Mouse (Mus musculus) midbrain, embryonic 15.5 days (tissue): ENCODE measurements at regions not wholly inside any gene's neighbourhood (a gene's known extent, or its start where the extent isn't known, plus 50 kb on each side); places are given as distances from the start of the nearest gene placed in this dataset.

Experiments used
- ATAC-seq: fragments of 200-750 bp; cut with Nextera tagmentation; replicated peaks from 2 replicates; pipeline ENCODE4 v1.8.0; 2017; ENCODE audit warnings: moderate TSS enrichment
- H3K27ac ChIP-seq: fragments of 300-500 bp; sonication (generic); 2 replicates; pipeline ENCODE4 v1.5.1; 2015; ENCODE audit warnings: mild to moderate bottlenecking, inconsistent platforms
- H3K27me3 ChIP-seq: fragments of 300-500 bp; sonication (generic); replicated peaks from 2 replicates; pipeline ENCODE4 v1.6.1; 2015; ENCODE audit warnings: inconsistent platforms
- H3K36me3 ChIP-seq: fragments of 300-500 bp; sonication (generic); replicated peaks from 2 replicates; pipeline ENCODE4 v1.6.1; 2015; ENCODE audit warnings: inconsistent platforms
- H3K4me1 ChIP-seq: fragments of 300-500 bp; sonication (generic); 2 replicates; pipeline ENCODE4 v1.6.1; 2015; ENCODE audit warnings: inconsistent platforms
- H3K4me2 ChIP-seq: fragments of 300-500 bp; sonication (generic); 2 replicates; pipeline ENCODE4 v1.6.1; 2015; ENCODE audit warnings: inconsistent platforms, mild to moderate bottlenecking, moderate library complexity
- H3K4me3 ChIP-seq: fragments of 300-500 bp; sonication (generic); 2 replicates; pipeline ENCODE4 v1.5.1; 2015; ENCODE audit warnings: mild to moderate bottlenecking, inconsistent platforms
- H3K9ac ChIP-seq: fragments of 300-500 bp; sonication (generic); 2 replicates; pipeline ENCODE4 v1.6.1; 2015; ENCODE audit warnings: mild to moderate bottlenecking, inconsistent platforms
- H3K9me3 ChIP-seq: fragments of 300-500 bp; sonication (generic); 2 replicates; pipeline ENCODE4 v1.6.1; 2016; ENCODE audit warnings: inconsistent platforms
- WGBS: fragments of 180-500 bp; shearing (Covaris S2); methylation state at CpG from one replicate; pipeline ENCODE4 v1.1.7; 2015; ENCODE audit warnings: mixed read lengths; 5-methylcytosine and 5-hydroxymethylcytosine counted together

- Histone ChIP-seq H3K4me2 (no peak overlapping the region), H3K9ac (no peak overlapping the region), H3K4me3 (no peak overlapping the region), H3K27ac (no peak overlapping the region), H3K27me3 (no peaks in the 10 kb centered on the region), H3K9me3 (no peaks in the 10 kb centered on the region), H3K4me1 (no peaks in the 10 kb centered on the region), H3K36me3 (no peaks in the 10 kb centered on the region)
- ATAC-seq = no peak
Observed at GRCm38 (mm10) chr5:85954526-85954925, 110.9 kb downstream of the Cenpc1 start.

DNA sequence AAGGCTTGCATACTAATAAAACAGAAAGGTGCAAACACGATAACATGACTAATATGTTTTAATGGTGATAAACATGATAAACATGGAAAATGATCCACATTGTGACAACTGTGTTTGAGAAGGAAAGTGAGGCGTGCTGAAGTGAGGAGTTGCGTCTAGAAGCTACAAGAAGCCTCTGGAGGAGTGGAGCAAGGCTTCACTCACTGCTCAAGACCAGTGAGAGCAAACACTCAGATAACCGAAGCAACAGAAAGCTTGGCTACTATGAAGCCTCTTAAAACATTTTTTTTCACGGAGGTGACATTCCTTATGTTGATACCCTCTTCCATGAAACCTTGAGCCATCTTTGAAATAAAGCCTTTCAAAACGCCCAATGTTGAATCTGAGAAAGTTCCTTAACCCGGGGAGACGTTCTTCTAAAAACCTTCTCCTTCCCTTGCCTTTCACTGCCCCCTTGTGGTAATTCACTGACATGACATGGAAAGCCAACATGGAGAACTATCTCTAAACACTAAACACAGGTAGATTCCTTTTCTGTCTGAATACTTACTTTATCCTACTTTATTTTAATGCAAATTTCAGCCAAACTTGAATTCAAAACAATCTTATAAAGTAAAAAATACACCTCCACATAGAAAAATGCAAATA is 128.6 kb downstream of the Cenpc1 start:
- WGBS = 34% methylated on average over 8 of the region's 8 CpGs
- H3K27me3 ChIP-seq = no peaks in the 10 kb centered on the region
- H3K9ac ChIP-seq = no peak overlapping the region
- H3K4me2 ChIP-seq = no peak overlapping the region
- no peak overlapping the region for H3K27ac ChIP-seq
- no peaks in the 10 kb centered on the region for H3K9me3 ChIP-seq
- no peaks in the 10 kb centered on the region for H3K36me3 ChIP-seq
- no peak; the same call in 1 of the 2 replicates for ATAC-seq
- H3K4me3 ChIP-seq = no peak overlapping the region
- H3K4me1 ChIP-seq = 0 out of 2 replicates have a peak, but pooled peaks cover 3% of the 10 kb centered on the region

- ATAC-seq = no peak
- no peaks in the 10 kb centered on the region for H3K36me3 ChIP-seq
- no peak overlapping the region for H3K9ac ChIP-seq
- WGBS = 100% methylated on average over 2 of the region's 2 CpGs
- H3K27ac ChIP-seq = no peak overlapping the region
- no peak overlapping the region for H3K4me3 ChIP-seq
- H3K4me1 ChIP-seq = no peaks in the 10 kb centered on the region
- H3K27me3 ChIP-seq = no peaks in the 10 kb centered on the region
- H3K4me2 ChIP-seq = no peak overlapping the region
- no peaks in the 10 kb centered on the region for H3K9me3 ChIP-seq
Observed at GRCm38 (mm10) chr5:85918288-85918687, 147.1 kb downstream of the Cenpc1 start.

- Histone ChIP-seq H3K9me3 (no peaks in the 10 kb centered on the region), H3K27me3 (no peaks in the 10 kb centered on the region), H3K36me3 (no peaks in the 10 kb centered on the region), H3K4me1 (no peaks in the 10 kb centered on the region), H3K27ac (no peak overlapping the region), H3K4me2 (no peak overlapping the region), H3K4me3 (no peak overlapping the region), H3K9ac (no peak overlapping the region)
- WGBS = 78% methylated on average over 4 of the region's 4 CpGs
- ATAC-seq = no peak
Observed at GRCm38 (mm10) chr5:85915000-85915399, 150.4 kb downstream of the Cenpc1 start.

GRCm38 (mm10) chr5:85896452-85896851 is 168.9 kb downstream of the Cenpc1 start:
- no peak overlapping the region for H3K4me3 ChIP-seq
- WGBS = 89% methylated on average over 6 of the region's 6 CpGs
- no peak overlapping the region for H3K4me2 ChIP-seq
- no peak for ATAC-seq
- no peaks in the 10 kb centered on the region for H3K27me3 ChIP-seq
- H3K27ac ChIP-seq = no peak overlapping the region
- H3K36me3 ChIP-seq = no peaks in the 10 kb centered on the region
- no peak overlapping the region for H3K9ac ChIP-seq
- no peaks in the 10 kb centered on the region for H3K4me1 ChIP-seq
- no peaks in the 10 kb centered on the region for H3K9me3 ChIP-seq

DNA sequence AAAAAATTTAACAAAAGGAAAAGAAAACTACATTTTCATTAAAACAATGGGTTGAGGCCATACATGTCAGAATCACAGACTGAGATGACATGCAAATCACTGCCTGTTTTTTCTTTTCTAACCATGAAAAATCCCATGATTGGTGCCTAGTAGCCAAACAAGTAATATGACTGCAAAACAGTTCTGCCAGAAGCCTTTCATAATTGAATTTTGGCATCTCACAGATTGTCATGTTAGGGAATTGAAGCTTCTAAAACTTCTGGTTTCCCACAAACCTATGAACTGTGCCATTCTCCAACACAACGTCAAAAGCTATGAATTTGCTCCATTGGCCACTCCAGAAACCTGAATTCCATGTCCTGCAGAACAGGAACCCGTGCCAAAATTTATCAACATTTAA is 169.6 kb downstream of the Cenpc1 start:
- no peak overlapping the region for H3K27ac ChIP-seq
- H3K36me3 ChIP-seq = no peaks in the 10 kb centered on the region
- no peak for ATAC-seq
- no peaks in the 10 kb centered on the region for H3K27me3 ChIP-seq
- no peaks in the 10 kb centered on the region for H3K9me3 ChIP-seq
- no peak overlapping the region for H3K9ac ChIP-seq
- H3K4me1 ChIP-seq = no peaks in the 10 kb centered on the region
- WGBS = 82% methylated on average over 2 of the region's 2 CpGs
- H3K4me3 ChIP-seq = no peak overlapping the region
- no peak overlapping the region for H3K4me2 ChIP-seq

- Histone ChIP-seq H3K27me3 (no peaks in the 10 kb centered on the region), H3K36me3 (no peaks in the 10 kb centered on the region), H3K27ac (no peak overlapping the region), H3K4me2 (no peak overlapping the region), H3K4me1 (no peaks in the 10 kb centered on the region), H3K9ac (no peak overlapping the region), H3K9me3 (no peaks in the 10 kb centered on the region), H3K4me3 (no peak overlapping the region)
- 79% methylated on average over 8 of the region's 8 CpGs for WGBS
- ATAC-seq = no peak
Observed at GRCm38 (mm10) chr5:85870311-85870710, 195.1 kb downstream of the Cenpc1 start.

GRCm38 (mm10) chr5:85832556-85832955 is 232.8 kb downstream of the Cenpc1 start:
- WGBS = 84% methylated on average over 2 of the region's 2 CpGs
- no peaks in the 10 kb centered on the region for H3K27me3 ChIP-seq

DNA sequence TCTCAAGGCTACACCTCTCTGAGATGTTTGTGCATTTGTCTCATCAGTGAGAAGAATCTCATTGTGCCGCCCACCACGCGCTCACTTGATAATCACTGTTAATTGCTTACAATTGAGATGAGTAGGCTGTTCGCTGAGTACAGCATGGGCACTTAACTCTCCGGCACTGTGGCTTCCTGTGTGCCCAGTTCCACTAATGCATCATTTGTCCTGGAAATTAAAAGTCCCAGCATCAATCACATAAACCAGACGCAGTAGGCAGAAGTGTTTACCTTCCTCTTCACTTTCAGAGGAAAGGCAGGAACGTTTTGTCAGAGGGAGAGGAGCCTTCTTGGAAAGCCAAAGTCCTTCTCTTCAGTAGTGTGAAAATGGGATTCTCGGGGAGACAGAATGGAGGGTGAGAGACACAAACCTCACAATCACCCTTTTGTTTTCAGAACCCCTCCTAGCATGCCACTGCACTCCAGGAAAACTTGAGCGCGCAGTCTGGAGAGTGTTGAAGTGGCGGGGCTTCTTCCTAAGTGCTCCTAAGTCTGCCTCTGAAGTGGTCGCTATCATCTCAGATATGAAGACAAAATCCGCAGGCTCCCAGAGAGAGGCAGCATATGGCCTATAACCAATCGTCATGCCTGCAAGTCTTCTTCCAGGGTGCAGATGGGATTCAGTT is 269.7 kb downstream of the Cenpc1 start:
- WGBS = 76% methylated on average over 14 of the region's 14 CpGs
- Histone ChIP-seq H3K9ac (no peak overlapping the region), H3K4me3 (no peak overlapping the region), H3K4me2 (no peak overlapping the region), H3K4me1 (no peaks in the 10 kb centered on the region), H3K9me3 (no peaks in the 10 kb centered on the region), H3K36me3 (no peaks in the 10 kb centered on the region), H3K27ac (no peak overlapping the region), H3K27me3 (no peaks in the 10 kb centered on the region)
- no peak for ATAC-seq

More at GRCm38 (mm10) chr5:85832556-85832955, 232.8 kb downstream of the Cenpc1 start:
- H3K4me2 ChIP-seq = no peak overlapping the region
- H3K36me3 ChIP-seq = no peaks in the 10 kb centered on the region
- H3K4me1 ChIP-seq = no peaks in the 10 kb centered on the region
- no peak overlapping the region for H3K9ac ChIP-seq
- no peak overlapping the region for H3K27ac ChIP-seq
- no peaks in the 10 kb centered on the region for H3K9me3 ChIP-seq
- H3K4me3 ChIP-seq = no peak overlapping the region
- no peak for ATAC-seq

DNA sequence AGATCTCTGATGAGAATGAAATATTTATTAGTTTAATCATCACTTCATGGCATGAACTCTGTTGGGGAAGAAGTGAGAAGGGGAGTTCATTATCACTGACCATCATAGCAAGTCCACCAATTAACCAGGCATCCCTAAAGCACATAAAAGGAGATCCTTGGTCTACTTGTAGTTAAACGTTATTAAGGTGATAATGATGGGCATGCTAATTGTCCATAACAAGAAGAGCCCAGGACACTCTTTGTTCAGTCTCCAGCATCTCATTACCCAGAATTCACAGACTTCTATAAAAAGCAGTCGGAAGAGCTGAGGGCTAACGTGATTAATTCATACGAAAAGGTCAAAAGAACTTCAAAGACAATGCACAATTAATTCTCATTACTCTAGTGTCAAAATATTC is 272.2 kb downstream of the Cenpc1 start:
- no peaks in the 10 kb centered on the region for H3K36me3 ChIP-seq
- WGBS = 59% methylated on average over 4 of the region's 4 CpGs
- no peak overlapping the region for H3K4me2 ChIP-seq
- no peak overlapping the region for H3K9ac ChIP-seq
- no peak for ATAC-seq
- H3K27ac ChIP-seq = no peak overlapping the region
- no peaks in the 10 kb centered on the region for H3K4me1 ChIP-seq
- H3K27me3 ChIP-seq = no peaks in the 10 kb centered on the region
- H3K9me3 ChIP-seq = no peaks in the 10 kb centered on the region
- H3K4me3 ChIP-seq = no peak overlapping the region

- peak; percentile 44; the same call in 1 of the 2 replicates for ATAC-seq
Observed at GRCm38 (mm10) chr5:85780730-85781454, 284.5 kb downstream of the Cenpc1 start.

DNA sequence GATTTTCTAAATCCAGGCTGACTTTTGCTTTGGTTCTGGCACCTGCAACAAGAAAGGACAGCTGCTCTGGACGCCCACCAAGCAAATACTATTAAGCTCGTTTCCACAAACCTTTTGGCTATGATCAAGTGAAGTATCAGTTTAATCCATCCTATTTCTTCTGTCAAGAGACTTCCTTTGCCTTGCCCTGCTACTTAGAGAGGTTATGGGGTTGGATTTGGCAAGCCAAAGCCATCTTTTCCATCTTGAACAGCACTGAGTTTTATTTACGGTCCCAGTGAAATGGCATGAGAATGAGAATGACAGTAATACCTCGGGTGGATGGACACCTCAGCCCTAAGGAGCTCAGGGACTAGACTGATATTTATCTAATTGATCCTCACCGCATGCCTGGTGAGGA is 285.4 kb downstream of the Cenpc1 start:
- H3K4me1 ChIP-seq = peaks cover 8% of the 10 kb centered on the region
- 0 out of 2 replicates have a peak overlapping the region, but pooled peaks have one; percentile 17 for H3K27ac ChIP-seq
- 17% methylated on average over 5 of the region's 5 CpGs for WGBS
- peak; percentile 58 for ATAC-seq
- no peak overlapping the region for H3K9ac ChIP-seq
- no peaks in the 10 kb centered on the region for H3K27me3 ChIP-seq
- no peak overlapping the region for H3K4me3 ChIP-seq
- H3K4me2 ChIP-seq = no peak overlapping the region
- H3K36me3 ChIP-seq = no peaks in the 10 kb centered on the region
- no peaks in the 10 kb centered on the region for H3K9me3 ChIP-seq

More at GRCm38 (mm10) chr5:85780730-85781454, 284.5 kb downstream of the Cenpc1 start:
- WGBS = 41% methylated on average over 8 of the region's 8 CpGs
- no peaks in the 10 kb centered on the region for H3K27me3 ChIP-seq
- H3K27ac ChIP-seq = no peak overlapping the region
- no peaks in the 10 kb centered on the region for H3K36me3 ChIP-seq
- no peaks in the 10 kb centered on the region for H3K9me3 ChIP-seq
- H3K9ac ChIP-seq = no peak overlapping the region
- H3K4me3 ChIP-seq = no peak overlapping the region
- no peak overlapping the region for H3K4me2 ChIP-seq
- H3K4me1 ChIP-seq = peaks cover 8% of the 10 kb centered on the region
